Mouse (Mus musculus) ES-E14 (cell line): ENCODE measurements around the gene Six3.

Experiments
- CHD2 ChIP-seq: IDR thresholded peaks from 2 replicates; pipeline ENCODE4 v1.6.1; 2014; ENCODE audit warnings: mild to moderate bottlenecking, low read depth, low read length, inconsistent platforms
- HCFC1 ChIP-seq: IDR thresholded peaks from 2 replicates; pipeline ENCODE4 v1.6.1; 2012; ENCODE audit warnings: low read length, inconsistent platforms, borderline replicate concordance; ENCODE audit not compliant: insufficient read depth
- MAFK ChIP-seq: IDR thresholded peaks from 2 replicates; pipeline ENCODE4 v1.6.1; 2014; ENCODE audit warnings: mild to moderate bottlenecking, low read depth, low read length, inconsistent platforms; ENCODE audit not compliant: insufficient read depth
- ZC3H11A ChIP-seq: IDR thresholded peaks from 2 replicates; pipeline ENCODE4 v1.6.1; 2012; ENCODE audit warnings: low read depth, mild to moderate bottlenecking, inconsistent platforms, low read length, borderline replicate concordance
- ZNF384 ChIP-seq: IDR thresholded peaks from 2 replicates; pipeline ENCODE4 v1.6.1; 2012; ENCODE audit warnings: low read depth, low read length, inconsistent platforms

- TF ChIP-seq ZNF384 (no peak), MAFK (no peak), CHD2 (no peak), ZC3H11A (no peak), HCFC1 (no peak)
Observed at GRCm38 (mm10) chr17:85584573-85584972, 28.8 kb upstream of the Six3 start.
